Mouse (Mus musculus) heart, embryonic 10.5 days (tissue): Measurements from ENCODE around the gene Mctp1. TPM values are rescaled to one million over a fixed set of nuclear protein-coding genes. Genes with fewer than 3 reads are reported as not detected.
A peak's percentile ranks its signal among the peaks of the same experiment; 100 is the strongest.
"Not testable (repeated sequence)": the region's sequence is repeated elsewhere in the genome, so short reads cannot be mapped to it uniquely, and the experiment has no call there.

ENCODE experiments used
- DNase-seq: peaks from one replicate; pipeline ENCODE4 v3.0.0-alpha.2; 2017; ENCODE audit warnings: low spot score
- H3K27ac ChIP-seq: fragments of 300-500 bp; sonication (generic); 2 replicates; pipeline ENCODE4 v1.5.1; 2016; ENCODE audit warnings: mild to moderate bottlenecking
- H3K27me3 ChIP-seq: fragments of 300-500 bp; sonication (generic); 2 replicates; pipeline ENCODE4 v1.6.1; 2016; ENCODE audit warnings: mild to moderate bottlenecking; ENCODE audit not compliant: poor library complexity, insufficient read depth, severe bottlenecking
- H3K36me3 ChIP-seq: fragments of 300-500 bp; sonication (generic); 2 replicates; pipeline ENCODE4 v1.6.1; 2016; ENCODE audit warnings: mild to moderate bottlenecking, moderate library complexity
- H3K4me1 ChIP-seq: fragments of 300-500 bp; sonication (generic); 2 replicates; pipeline ENCODE4 v1.6.1; 2016; ENCODE audit warnings: mild to moderate bottlenecking
- H3K4me3 ChIP-seq: fragments of 300-500 bp; sonication (generic); 2 replicates; pipeline ENCODE4 v1.5.1; 2016; ENCODE audit warnings: mild to moderate bottlenecking, moderate library complexity
- H3K9me3 ChIP-seq: fragments of 300-500 bp; sonication (generic); 2 replicates; pipeline ENCODE4 v1.6.1; 2016; ENCODE audit warnings: mild to moderate bottlenecking, moderate library complexity
- WGBS: fragments of 180-500 bp; shearing (Covaris S2); methylation state at CpG from one replicate; pipeline ENCODE4 v1.1.7; 2016; 5-methylcytosine and 5-hydroxymethylcytosine counted together
- polyA plus RNA-seq: library from polyadenylated mRNA; unstranded; fragments of >200 nt; fragmentation: Nextera tagmentation; extraction: Ambion mirVana; gene quantifications from 2 replicates; pipeline ENCODE4 v1.2.1, GENCODE M21; 2016

The Mctp1 gene
- 0.39 and 0.55 TPM in 2 replicates for polyA plus RNA-seq

- Histone ChIP-seq H3K4me3 (peak within 1 kb of the TSS; percentile 76), H3K4me1 (peaks cover 15% of the 10 kb centered on the region), H3K9me3 (no peaks in the 10 kb centered on the region), H3K27ac (peak within 1 kb of the TSS; percentile 77), H3K27me3 (peaks cover 60% of the 10 kb centered on the region; the same call in 1 of the 2 replicates), H3K36me3 (no peaks in the 10 kb centered on the region)
- under 1% methylated on average over 60 of the region's 62 CpGs for WGBS
- DNase-seq: peak; percentile 82
Measured at GRCm38 (mm10) chr13:76383972-76384663, at the start of gene Mctp1. Gene Mctp1, plus strand, starts transcription at chr13:76384535.

- H3K9me3 ChIP-seq, H3K27me3 ChIP-seq, H3K4me3 ChIP-seq, H3K36me3 ChIP-seq, H3K4me1 ChIP-seq, DNase-seq, H3K27ac ChIP-seq: not testable (repeated sequence)
- 49% methylated on average over 21 of the region's 21 CpGs for WGBS
Measured at GRCm38 (mm10) chr13:76345941-76346340, 38.4 kb upstream of the Mctp1 start.

- no peak for DNase-seq
- no peaks in the 10 kb centered on the region for H3K27me3 ChIP-seq
- no peaks in the 10 kb centered on the region for H3K9me3 ChIP-seq
Measured at GRCm38 (mm10) chr13:76358720-76359119, 25.6 kb upstream of the Mctp1 start.

GRCm38 (mm10) chr13:76384664-76385435, 515 bp downstream of the Mctp1 start:
- H3K9me3 ChIP-seq: no peaks in the 10 kb centered on the region
- 2% methylated on average over 58 of the region's 58 CpGs for WGBS
- H3K27me3 ChIP-seq: peaks cover 60% of the 10 kb centered on the region; the same call in 1 of the 2 replicates
- DNase-seq: peak; percentile 82
- H3K4me1 ChIP-seq: peaks cover 15% of the 10 kb centered on the region
- no peaks in the 10 kb centered on the region for H3K36me3 ChIP-seq
- peak overlapping the region; percentile 76 for H3K4me3 ChIP-seq
- peak overlapping the region; percentile 77 for H3K27ac ChIP-seq

More at GRCm38 (mm10) chr13:76358720-76359119, 25.6 kb upstream of the Mctp1 start:
- Histone ChIP-seq H3K27ac (no peak overlapping the region), H3K36me3 (no peaks in the 10 kb centered on the region), H3K4me1 (no peaks in the 10 kb centered on the region), H3K4me3 (no peak overlapping the region)

GRCm38 (mm10) chr13:76388615-76389014, 4.3 kb downstream of the Mctp1 start:
- no peaks in the 10 kb centered on the region for H3K36me3 ChIP-seq
- WGBS: 57% methylated on average over 3 of the region's 3 CpGs
- no peak overlapping the region for H3K27ac ChIP-seq
- DNase-seq: no peak
- peaks cover 37% of the 10 kb centered on the region; the same call in 1 of the 2 replicates for H3K27me3 ChIP-seq
- no peak overlapping the region for H3K4me3 ChIP-seq
- H3K9me3 ChIP-seq: no peaks in the 10 kb centered on the region
- peaks cover 13% of the 10 kb centered on the region for H3K4me1 ChIP-seq

- no peak overlapping the region for H3K4me3 ChIP-seq
- H3K27ac ChIP-seq: no peak overlapping the region
- no peak for DNase-seq
- WGBS: 48% methylated on average over 2 of the region's 2 CpGs
- H3K9me3 ChIP-seq: no peaks in the 10 kb centered on the region
- H3K27me3 ChIP-seq: peaks cover 4% of the 10 kb centered on the region; the same call in 1 of the 2 replicates
- no peaks in the 10 kb centered on the region for H3K4me1 ChIP-seq
- no peaks in the 10 kb centered on the region for H3K36me3 ChIP-seq
Measured at GRCm38 (mm10) chr13:76391920-76392319, 7.6 kb downstream of the Mctp1 start.

GRCm38 (mm10) chr13:76393106-76393505, 8.8 kb downstream of the Mctp1 start:
- no peak overlapping the region for H3K4me3 ChIP-seq
- 79% methylated on average over 3 of the region's 3 CpGs for WGBS
- H3K9me3 ChIP-seq: no peaks in the 10 kb centered on the region
- no peak for DNase-seq
- H3K27me3 ChIP-seq: no peaks in the 10 kb centered on the region
- no peaks in the 10 kb centered on the region for H3K4me1 ChIP-seq
- no peak overlapping the region for H3K27ac ChIP-seq
- H3K36me3 ChIP-seq: no peaks in the 10 kb centered on the region

GRCm38 (mm10) chr13:76395906-76396305, 11.6 kb downstream of the Mctp1 start:
- H3K36me3 ChIP-seq: no peaks in the 10 kb centered on the region

GRCm38 (mm10) chr13:76409296-76409695, 25.0 kb downstream of the Mctp1 start:
- Histone ChIP-seq H3K4me1 (no peaks in the 10 kb centered on the region), H3K4me3 (no peak overlapping the region), H3K27me3 (no peaks in the 10 kb centered on the region), H3K36me3 (no peaks in the 10 kb centered on the region), H3K9me3 (no peaks in the 10 kb centered on the region), H3K27ac (no peak overlapping the region)
- DNase-seq: no peak
- 73% methylated on average over 2 of the region's 2 CpGs for WGBS

More at GRCm38 (mm10) chr13:76395906-76396305, 11.6 kb downstream of the Mctp1 start:
- no peak overlapping the region for H3K4me3 ChIP-seq
- H3K27me3 ChIP-seq: no peaks in the 10 kb centered on the region
- no peaks in the 10 kb centered on the region for H3K4me1 ChIP-seq
- no peak for DNase-seq
- H3K9me3 ChIP-seq: no peaks in the 10 kb centered on the region
- no peak overlapping the region for H3K27ac ChIP-seq

- no peak overlapping the region for H3K4me3 ChIP-seq
- DNase-seq: no peak
- 76% methylated on average over 1 of the region's 1 CpGs for WGBS
- no peaks in the 10 kb centered on the region for H3K4me1 ChIP-seq
- H3K27me3 ChIP-seq: no peaks in the 10 kb centered on the region
- no peak overlapping the region for H3K27ac ChIP-seq
- H3K9me3 ChIP-seq: no peaks in the 10 kb centered on the region
- H3K36me3 ChIP-seq: no peaks in the 10 kb centered on the region
Measured at GRCm38 (mm10) chr13:76410665-76411064, 26.3 kb downstream of the Mctp1 start.

- no peak for DNase-seq
- Histone ChIP-seq H3K36me3 (no peaks in the 10 kb centered on the region), H3K4me3 (no peak overlapping the region), H3K9me3 (no peaks in the 10 kb centered on the region), H3K27ac (no peak overlapping the region), H3K27me3 (no peaks in the 10 kb centered on the region), H3K4me1 (no peaks in the 10 kb centered on the region)
Measured at GRCm38 (mm10) chr13:76415346-76415745, 31.0 kb downstream of the Mctp1 start.

- Histone ChIP-seq H3K4me1 (no peaks in the 10 kb centered on the region), H3K36me3 (no peaks in the 10 kb centered on the region), H3K27ac (no peak overlapping the region), H3K9me3 (no peaks in the 10 kb centered on the region), H3K27me3 (no peaks in the 10 kb centered on the region), H3K4me3 (no peak overlapping the region)
- 76% methylated on average over 4 of the region's 4 CpGs for WGBS
- DNase-seq: no peak
Measured at GRCm38 (mm10) chr13:76420111-76420510, 35.8 kb downstream of the Mctp1 start.

GRCm38 (mm10) chr13:76421075-76421474, 36.7 kb downstream of the Mctp1 start:
- no peaks in the 10 kb centered on the region for H3K9me3 ChIP-seq
- no peaks in the 10 kb centered on the region for H3K4me1 ChIP-seq
- DNase-seq: no peak
- 78% methylated on average over 1 of the region's 1 CpGs for WGBS
- no peak overlapping the region for H3K4me3 ChIP-seq
- H3K27me3 ChIP-seq: no peaks in the 10 kb centered on the region
- H3K36me3 ChIP-seq: no peaks in the 10 kb centered on the region
- H3K27ac ChIP-seq: no peak overlapping the region
